Mouse (Mus musculus) stomach, postnatal 0 days (tissue): ENCODE measurements around the gene Igsf8.

Experiments used
- CTCF ChIP-seq: IDR thresholded peaks from 2 replicates; pipeline ENCODE4 v1.5.1; 2016; ENCODE audit warnings: antibody characterized with exemption, low read depth, mild to moderate bottlenecking, moderate library complexity
- EP300 ChIP-seq: optimal IDR thresholded peaks from 2 replicates; pipeline ENCODE3; 2016; ENCODE audit warnings: antibody characterized with exemption

DNA sequence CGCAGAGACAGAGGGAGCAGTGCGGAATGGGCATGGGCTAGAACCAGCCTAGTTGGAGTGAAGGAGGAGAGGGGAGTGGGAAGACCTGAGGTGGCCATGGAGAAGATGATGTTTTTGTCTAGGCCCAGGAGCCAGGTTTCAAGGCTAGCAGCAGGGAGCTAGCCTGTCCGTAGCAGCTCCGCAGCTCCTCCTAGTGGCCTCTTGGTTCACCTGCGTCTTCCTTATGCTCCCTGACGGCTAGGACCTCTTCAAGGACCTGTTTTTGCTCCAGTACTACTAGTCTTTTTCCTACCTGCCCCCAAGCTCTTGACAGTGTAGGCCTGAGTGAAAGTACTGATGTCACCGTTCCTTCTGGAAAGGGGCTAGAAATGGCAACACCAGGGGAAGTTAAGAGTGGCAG, 63.3 kb downstream of the Igsf8 start:
- peak; percentile 96 for TF ChIP-seq CTCF
- no peak for TF ChIP-seq EP300
